Mouse (Mus musculus): ENCODE data around the gene Id3.

- TF ChIP-seq EP300 (IDR thresholded peaks at IDR 0.05; ENCODE audit: insufficient read depth, low read depth, low read length) (no peak), CTCF (IDR thresholded peaks at IDR 0.05; ENCODE audit: low read depth, low read length) (no peak), POLR2A (IDR thresholded peaks at IDR 0.05; ENCODE audit: insufficient read depth, low read length) (no peak)
These were observed 35.2 kb downstream of the Id3 start for GRCm38 (mm10) chr4:136178475-136178921.

Data from ES-Bruce4 (cell line).